Mouse (Mus musculus) megakaryocyte, embryonic 14.5 days (primary cell): ENCODE measurements around the gene Mta3.
"Not testable (repeated sequence)": the region's sequence is repeated elsewhere in the genome, so short reads cannot be mapped to it uniquely, and the experiment has no call there.

ENCODE experiments used
- FLI1 ChIP-seq: IDR thresholded peaks from 2 replicates; pipeline ENCODE4 v1.6.1; 2012; ENCODE audit warnings: low read length, inconsistent platforms, mixed read lengths
- GATA1 ChIP-seq: IDR thresholded peaks from 3 replicates; pipeline ENCODE4 v1.6.1; 2012; ENCODE audit warnings: mixed read lengths, low read length, inconsistent platforms, borderline replicate concordance

DNA sequence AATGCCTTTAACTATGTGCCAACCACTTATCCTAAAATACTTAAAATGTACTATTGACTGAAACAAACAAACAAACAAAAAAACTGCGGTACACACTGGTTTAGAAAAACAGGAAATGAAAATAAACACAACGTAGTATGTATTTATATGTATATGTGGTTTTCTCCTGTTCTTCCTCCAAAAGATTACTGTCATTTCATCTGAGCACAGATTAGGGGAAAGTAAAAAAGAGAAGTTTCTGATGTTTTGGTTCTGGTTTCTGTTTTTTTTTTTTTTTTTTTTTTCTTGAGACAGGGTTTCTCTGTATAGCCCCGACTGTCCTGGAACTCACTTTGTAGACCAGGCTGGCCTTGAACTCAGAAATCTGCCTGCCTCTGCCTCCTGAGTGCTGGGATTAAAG lies 3.6 kb downstream of the Mta3 start:
- TF ChIP-seq FLI1, GATA1: not testable (repeated sequence)
